Mouse (Mus musculus) heart, postnatal 0 days (tissue): ENCODE data around the gene Nfu1.

ENCODE experiments used
- CTCF ChIP-seq: IDR thresholded peaks from 2 replicates; pipeline ENCODE4 v1.5.1; 2016; ENCODE audit warnings: antibody characterized with exemption, control low read depth, low read depth
- EP300 ChIP-seq: IDR thresholded peaks from 2 replicates; pipeline ENCODE4 v1.6.1; 2016; ENCODE audit warnings: antibody characterized with exemption, low read depth

DNA sequence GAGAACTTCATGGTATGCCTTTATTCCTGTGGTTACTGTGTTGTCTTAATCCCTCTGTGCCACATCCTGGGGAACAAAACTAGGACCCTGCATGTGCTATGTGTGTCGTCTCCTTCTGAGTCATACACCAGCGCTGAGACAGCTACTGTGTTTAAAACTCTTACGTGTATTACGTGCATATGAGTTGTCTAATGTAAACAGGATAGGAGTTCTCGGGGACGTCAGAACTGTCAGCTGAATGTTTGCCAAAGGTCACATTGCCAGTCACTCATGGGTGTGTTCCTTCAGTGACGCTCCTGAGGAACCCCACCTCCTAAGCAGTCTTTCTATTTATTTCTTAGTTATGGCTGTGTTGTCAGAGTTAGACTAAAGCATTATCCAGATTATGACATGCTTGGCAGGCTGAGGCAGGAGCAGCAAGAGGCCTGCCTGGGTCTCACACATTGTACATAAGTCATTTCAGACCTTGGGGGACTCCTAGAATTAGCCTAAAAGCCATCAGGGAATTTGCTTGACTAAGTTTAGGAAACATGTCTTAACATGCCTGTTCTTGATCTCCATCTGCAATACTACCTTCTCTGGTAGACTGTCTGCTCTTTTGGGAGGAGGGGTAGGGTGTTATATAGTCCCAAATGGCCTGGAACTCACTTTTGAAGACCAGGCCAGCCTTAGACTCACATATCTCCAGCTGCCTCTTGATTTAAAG, 60.3 kb downstream of the Nfu1 start:
- no peak for TF ChIP-seq CTCF
- TF ChIP-seq EP300: no peak
